Mouse (Mus musculus) Muller cell, postnatal 12 days (primary cell): ENCODE data around the gene Hnrnpu.
A peak's percentile ranks its signal among the peaks of the same experiment; 100 is the strongest.
"Not testable (repeated sequence)": the region's sequence is repeated elsewhere in the genome, so short reads cannot be mapped to it uniquely, and the experiment has no call there.

ENCODE experiments used
- DNase-seq: peaks from one replicate; pipeline ENCODE4 v3.0.0-alpha.2; 2015; ENCODE audit errors: inconsistent ontology term

The Hnrnpu gene

GRCm38 (mm10) chr1:178310128-178310527 lies 27.5 kb downstream of the Hnrnpu start:
- DNase-seq: no peak

DNA sequence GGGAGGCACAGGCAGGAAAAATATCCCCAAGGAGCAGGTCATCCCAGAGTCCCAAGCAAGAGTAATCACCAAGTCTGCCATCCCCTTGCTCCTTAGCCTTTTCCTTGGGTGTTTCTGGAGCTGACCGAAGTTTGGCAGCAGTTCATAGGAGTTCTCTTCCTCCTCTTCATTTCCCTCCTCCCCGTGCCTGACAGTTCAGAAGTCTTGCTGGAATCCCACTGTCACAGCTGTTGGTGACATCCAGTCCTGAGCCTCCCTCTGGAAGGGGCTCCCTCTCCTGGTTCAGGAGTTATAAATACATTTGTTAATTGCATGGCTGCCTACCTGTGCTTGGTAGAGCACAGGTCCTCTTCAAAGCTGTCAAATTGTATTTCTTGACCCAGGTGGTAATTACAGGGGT lies 28.1 kb downstream of the Hnrnpu start:
- DNase-seq: no peak

DNA sequence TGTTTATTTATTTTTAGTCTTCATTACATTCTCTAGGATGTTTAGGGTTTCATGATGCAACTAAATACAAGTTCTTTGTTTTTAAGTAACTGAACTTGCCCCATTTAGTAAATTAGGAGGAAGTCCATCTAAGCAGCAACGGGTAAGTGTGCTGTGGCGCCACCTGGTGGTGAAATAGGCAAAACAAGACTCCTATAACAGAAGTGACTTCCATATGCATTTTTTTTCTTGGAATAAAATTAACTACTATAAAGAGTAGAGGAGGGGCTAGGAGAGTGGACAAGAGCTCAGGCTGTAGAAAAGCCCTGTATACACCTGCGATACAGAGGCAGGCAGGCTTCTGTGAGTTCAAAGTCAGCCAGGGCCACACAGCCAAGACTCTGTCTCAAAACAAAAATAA lies 34.2 kb downstream of the Hnrnpu start:
- peak; percentile 50 for DNase-seq

- DNase-seq: not testable (repeated sequence)
These were observed 36.3 kb downstream of the Hnrnpu start for GRCm38 (mm10) chr1:178301261-178301660.

GRCm38 (mm10) chr1:178294051-178294450 lies 43.5 kb downstream of the Hnrnpu start:
- DNase-seq: no peak

DNA sequence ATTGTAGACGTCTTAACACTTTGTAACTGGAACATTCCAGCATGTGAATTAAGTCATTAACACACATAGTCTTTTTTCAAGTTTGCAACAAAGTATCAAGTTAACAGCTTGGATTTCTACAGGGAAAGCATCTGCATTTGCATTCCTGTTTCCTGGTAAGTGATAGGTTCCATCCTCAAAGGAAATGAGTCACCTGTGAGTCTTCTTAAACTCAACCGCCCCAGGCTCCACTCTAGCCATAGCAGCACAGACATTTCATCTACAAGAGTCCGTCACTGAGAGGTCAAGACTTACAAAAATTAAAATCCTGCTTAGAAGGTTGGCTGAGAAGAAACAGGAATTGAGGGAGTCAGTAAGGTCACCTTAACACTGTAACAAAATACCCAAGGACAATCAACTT lies 45.9 kb downstream of the Hnrnpu start:
- no peak for DNase-seq

GRCm38 (mm10) chr1:178287601-178288176 lies 49.9 kb downstream of the Hnrnpu start:
- no peak for DNase-seq

- no peak for DNase-seq
These were observed 53.5 kb downstream of the Hnrnpu start for GRCm38 (mm10) chr1:178283946-178284720.

DNA sequence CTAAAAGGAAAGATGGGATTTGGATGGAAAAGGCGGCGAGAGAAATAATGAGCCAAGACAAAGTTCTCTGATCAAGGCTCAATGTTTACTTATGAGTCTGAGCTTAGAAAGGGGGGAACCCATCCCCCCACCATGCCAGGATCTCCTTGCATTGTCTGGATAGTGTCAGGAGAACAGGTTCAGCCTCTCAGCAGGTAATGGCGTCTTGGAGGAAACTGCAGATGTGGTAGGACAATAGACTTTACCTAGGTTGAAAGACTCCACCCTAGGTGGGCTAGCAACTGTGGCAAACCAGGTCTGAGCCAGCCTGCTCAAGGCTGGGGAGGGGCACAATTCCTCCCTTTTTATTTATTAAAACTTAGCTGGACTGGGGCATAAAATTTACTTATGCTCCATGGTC lies 54.3 kb downstream of the Hnrnpu start:
- not testable (repeated sequence) for DNase-seq

DNA sequence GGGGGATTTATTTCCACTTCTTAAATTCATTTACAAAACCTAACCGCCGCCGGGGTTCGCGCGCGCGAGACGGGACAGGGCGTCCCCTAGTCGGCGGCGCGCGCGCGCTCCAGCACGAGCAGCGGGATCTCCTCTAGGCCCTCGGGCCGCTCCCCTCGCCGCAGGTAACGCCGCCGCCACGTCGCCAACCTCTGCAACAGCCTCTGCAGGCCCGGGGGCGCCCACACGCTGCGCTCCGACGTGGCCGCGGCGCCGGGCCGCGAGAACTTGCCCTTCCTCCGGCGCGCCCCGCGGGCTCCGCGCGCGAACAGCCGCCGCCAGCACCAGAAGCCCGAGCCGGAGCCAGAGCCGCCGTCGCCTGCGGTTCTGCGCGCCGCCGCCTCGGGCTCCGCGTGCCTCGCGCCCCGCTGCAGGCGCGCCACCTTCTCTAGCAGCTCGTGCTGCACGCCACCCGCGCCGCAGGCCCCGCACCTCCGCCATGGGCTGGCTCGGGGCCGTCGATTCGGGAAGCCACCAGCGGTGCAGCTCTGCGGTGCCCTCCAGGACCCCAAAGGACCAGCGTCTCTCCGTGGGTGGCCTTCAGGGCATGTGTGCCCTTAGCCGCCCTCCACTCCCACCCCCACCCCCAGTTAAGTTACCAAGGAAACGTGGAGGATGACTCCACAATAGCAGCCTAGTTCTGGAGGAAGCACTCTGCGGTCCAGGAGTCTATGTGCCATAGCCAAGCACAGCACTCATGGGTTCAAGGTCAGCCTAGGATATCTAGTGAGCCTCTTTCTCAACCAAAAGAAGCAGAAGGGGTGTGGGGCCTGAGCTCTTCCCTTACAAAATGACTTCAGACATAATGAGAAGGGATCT lies 61.3 kb downstream of the Hnrnpu start:
- DNase-seq: peak; percentile 76

- DNase-seq: no peak
These were observed 61.9 kb downstream of the Hnrnpu start for GRCm38 (mm10) chr1:178275738-178276053.

- no peak for DNase-seq
These were observed 62.3 kb downstream of the Hnrnpu start for GRCm38 (mm10) chr1:178275174-178275730.
